Comparison of ENCODE assay signal across 27 mouse cellular contexts in genomic region chr16:92324309-92325061, GRCm38 (mm10). TPM values are rescaled to one million over a fixed set of nuclear protein-coding genes. Genes with fewer than 3 reads are reported as not detected.
DNase-seq lines count a peak whose midpoint lies in the region; ATAC-seq and TF ChIP-seq lines count a peak whose summit lies in the region.
"Had no signal": no experiment of that assay in that cellular context is flagged by ENCODE, and none has a peak within 500 bp of the region (broad histone marks: within the 10 kb centered on the region; RNA-seq: fewer than 3 reads in every experiment).

No protein-coding gene starts in this region.

- H3K4me3 ChIP-seq in heart, embryonic 10.5 days = no peak overlapping the region
- H3K4me3 ChIP-seq in lung, postnatal 0 days (ENCODE audit: low read depth, low read length) = no peak overlapping the region
- no peak overlapping the region for H3K4me3 ChIP-seq in lung, adult 2 months (replicated peaks; ENCODE audit: extremely low read depth, low read depth, low read length)
- H3K4me3 ChIP-seq in midbrain, embryonic 13.5 days (replicated peaks) = no peak overlapping the region
- H3K4me3 ChIP-seq: embryonic facial prominence, embryonic 13.5 days; gastrocnemius, adult 2 months; left cerebral cortex, adult 2 months; lung, embryonic 15.5 days had no signal

- peak overlapping the region; percentile 7; the same call in 1 of the 2 replicates for H3K27ac ChIP-seq in heart, embryonic 10.5 days
- H3K27ac ChIP-seq in lung, postnatal 0 days (ENCODE audit: low read length) = no peak overlapping the region
- H3K27ac ChIP-seq in midbrain, embryonic 13.5 days = no peak overlapping the region
- H3K27ac ChIP-seq: embryonic facial prominence, embryonic 13.5 days; gastrocnemius, adult 2 months; left cerebral cortex, adult 2 months; lung, embryonic 15.5 days had no signal

- no peaks in the 10 kb centered on the region for H3K36me3 ChIP-seq in heart, embryonic 10.5 days
- H3K36me3 ChIP-seq in lung, postnatal 0 days (ENCODE audit: insufficient read depth, low read length) = no peaks in the 10 kb centered on the region
- no peaks in the 10 kb centered on the region for H3K36me3 ChIP-seq in midbrain, embryonic 13.5 days
- H3K36me3 ChIP-seq: embryonic facial prominence, embryonic 13.5 days; lung, embryonic 15.5 days had no signal

- no peaks in the 10 kb centered on the region for H3K27me3 ChIP-seq in heart, embryonic 10.5 days (ENCODE audit: insufficient read depth, poor library complexity, severe bottlenecking)
- no peaks in the 10 kb centered on the region for H3K27me3 ChIP-seq in lung, postnatal 0 days (replicated peaks; ENCODE audit: insufficient read depth, low read length)
- H3K27me3 ChIP-seq in midbrain, embryonic 13.5 days = no peaks in the 10 kb centered on the region
- H3K27me3 ChIP-seq: embryonic facial prominence, embryonic 13.5 days; lung, embryonic 15.5 days had no signal

- H3K9me3 ChIP-seq in heart, embryonic 10.5 days = no peaks in the 10 kb centered on the region
- H3K9me3 ChIP-seq in lung, postnatal 0 days (ENCODE audit: low read length) = no peaks in the 10 kb centered on the region
- H3K9me3 ChIP-seq in midbrain, embryonic 13.5 days = no peaks in the 10 kb centered on the region
- H3K9me3 ChIP-seq: embryonic facial prominence, embryonic 13.5 days; lung, embryonic 15.5 days had no signal

- no peak for DNase-seq in heart, embryonic 10.5 days (ENCODE audit: low spot score)
- DNase-seq in heart, adult 8-10 months (ENCODE audit: low spot score) = no peak
- peak; percentile 49 for DNase-seq in lung, postnatal 0 days (ENCODE audit: low spot score)
- DNase-seq in lung, adult 2 months = no peak
- peak; percentile 41 for DNase-seq in brain, embryonic 14.5 days (ENCODE audit: low read depth)
- DNase-seq in kidney, postnatal 36 days = no peak
- DNase-seq: B cell, adult 2 months; cerebellum, adult 9-10 months; gastrocnemius, adult 2 months; heart, adult 11 months; heart, postnatal 36 days; kidney, adult 8-10 months; kidney, postnatal 14 days; left cerebral cortex, postnatal 4 days; right cerebral cortex, postnatal 25 days; thymus, postnatal 14 days had no signal

- no peak overlapping the region for H3K9ac ChIP-seq in lung, postnatal 0 days (replicated peaks; ENCODE audit: low read depth)
- H3K9ac ChIP-seq in midbrain, embryonic 13.5 days (replicated peaks) = no peak overlapping the region
- H3K9ac ChIP-seq: embryonic facial prominence, embryonic 13.5 days; lung, embryonic 15.5 days had no signal

- no peak for TF ChIP-seq POLR2A in lung, adult 2 months (IDR thresholded peaks at IDR 0.05; ENCODE audit: borderline replicate concordance, extremely low read depth, low read depth, low read length)
- no peak for TF ChIP-seq POLR2A in brain, embryonic 14.5 days (IDR thresholded peaks at IDR 0.05; ENCODE audit: borderline replicate concordance, extremely low read depth, insufficient read depth, insufficient read length, poor library complexity, severe bottlenecking)

- no peak overlapping the region for H3K4me2 ChIP-seq in lung, postnatal 0 days (replicated peaks; ENCODE audit: low read depth, low read length)
- no peak overlapping the region for H3K4me2 ChIP-seq in midbrain, embryonic 13.5 days (replicated peaks)
- H3K4me2 ChIP-seq: embryonic facial prominence, embryonic 13.5 days; lung, embryonic 15.5 days had no signal

- no peak for TF ChIP-seq EP300 in lung, postnatal 0 days (IDR thresholded peaks at IDR 0.05)

- ATAC-seq in lung, postnatal 0 days = peak; percentile 75
- ATAC-seq in midbrain, embryonic 13.5 days = peak; percentile 53
- no peak for ATAC-seq in frontal cortex, adult (ENCODE audit: low TSS enrichment)

- no peak for TF ChIP-seq CTCF in lung, postnatal 0 days (IDR thresholded peaks at IDR 0.05)
- no peak for TF ChIP-seq CTCF in lung, adult 2 months (IDR thresholded peaks at IDR 0.05; ENCODE audit: insufficient read depth, low read length)
- TF ChIP-seq CTCF in brain, embryonic 14.5 days (IDR thresholded peaks at IDR 0.05; ENCODE audit: borderline replicate concordance, extremely low read depth, insufficient read depth, insufficient read length) = no peak

- H3K4me1 ChIP-seq in heart, embryonic 10.5 days = peaks cover 14% of the 10 kb centered on the region
- H3K4me1 ChIP-seq in lung, postnatal 0 days (ENCODE audit: insufficient read depth, low read depth, low read length) = no peaks in the 10 kb centered on the region
- no peaks in the 10 kb centered on the region for H3K4me1 ChIP-seq in lung, adult 2 months (ENCODE audit: control insufficient read depth, insufficient read depth, low read length)
- peaks cover 23% of the 10 kb centered on the region for H3K4me1 ChIP-seq in midbrain, embryonic 13.5 days (replicated peaks)
- H3K4me1 ChIP-seq: lung, embryonic 15.5 days had no signal

- WGBS in heart, embryonic 10.5 days = 56% methylated on average over 7 of the region's 7 CpGs
- 28% methylated on average over 7 of the region's 7 CpGs for WGBS in lung, postnatal 0 days
- 35% methylated on average over 7 of the region's 7 CpGs for WGBS in lung, adult 2 months
- 27% methylated on average over 7 of the region's 7 CpGs for WGBS in midbrain, embryonic 13.5 days

RNA-seq across cellular contexts. Expression of gene Fam243, which starts 3.2 kb away (rescaled TPM):
- polyA plus RNA-seq in heart, embryonic 10.5 days (2016; fragmentation: Nextera tagmentation; extraction: Ambion mirVana) = 0.10 TPM in 1 of 2 replicates, not detected in the other
- total RNA-seq in heart, adult 8-10 months (2022) = under 1 TPM; 0.24 to 0.86 (median 0.42) TPM
- polyA plus RNA-seq in lung, postnatal 0 days (2015; fragmentation: Nextera tagmentation; extraction: Ambion mirVana) = not detected in 2 replicates
- polyA plus RNA-seq in lung, adult 2 months (2012; rRNA removed) = not detected in 2 replicates
- polyA plus RNA-seq in brain, embryonic 14.5 days (2012; rRNA removed) = 0.08 and 0.25 TPM in 2 replicates
- not detected in 2 replicates for polyA plus RNA-seq in midbrain, embryonic 13.5 days (2015; fragmentation: Nextera tagmentation; extraction: Ambion mirVana)
- total RNA-seq: adrenal gland, adult 18-20 months; common myeloid progenitor, adult 5-6 weeks; gastrocnemius, adult 2 months; left cerebral cortex, adult 2 months; left cerebral cortex, postnatal 4 days; liver, adult 2 months had no signal
- polyA plus RNA-seq: embryonic facial prominence, embryonic 13.5 days; heart, embryonic 14.5 days; intestine, embryonic 14.5 days; liver, adult 2 months; lung, embryonic 15.5 days; stomach, embryonic 16.5 days had no signal

RNA-seq across cellular contexts. Expression of gene Smim11, which starts 23.4 kb away (rescaled TPM):
- 114 and 117 TPM in 2 replicates for polyA plus RNA-seq in heart, embryonic 10.5 days (2016; fragmentation: Nextera tagmentation; extraction: Ambion mirVana)
- 10 to 100 TPM; 84.4 to 94.5 (median 88.3) TPM for total RNA-seq in heart, adult 8-10 months (2022)
- polyA plus RNA-seq in lung, postnatal 0 days (2015; fragmentation: Nextera tagmentation; extraction: Ambion mirVana) = 131 and 132 TPM in 2 replicates
- 22.4 and 22.9 TPM in 2 replicates for polyA plus RNA-seq in lung, adult 2 months (2012; rRNA removed)
- 32.6 and 45.5 TPM in 2 replicates for polyA plus RNA-seq in brain, embryonic 14.5 days (2012; rRNA removed)
- 94.2 and 109 TPM in 2 replicates for polyA plus RNA-seq in midbrain, embryonic 13.5 days (2015; fragmentation: Nextera tagmentation; extraction: Ambion mirVana)

RNA-seq across cellular contexts. Expression of gene Kcne2, which starts 32.3 kb away (rescaled TPM):
- 0.95 and 2.0 TPM in 2 replicates for polyA plus RNA-seq in heart, embryonic 10.5 days (2016; fragmentation: Nextera tagmentation; extraction: Ambion mirVana)
- total RNA-seq in heart, adult 8-10 months (2022) = not detected
- polyA plus RNA-seq in lung, postnatal 0 days (2015; fragmentation: Nextera tagmentation; extraction: Ambion mirVana) = 31.6 and 47.5 TPM in 2 replicates
- 12.5 and 17.5 TPM in 2 replicates for polyA plus RNA-seq in lung, adult 2 months (2012; rRNA removed)
- 12.4 and 25.3 TPM in 2 replicates for polyA plus RNA-seq in brain, embryonic 14.5 days (2012; rRNA removed)
- 2.2 and 5.3 TPM in 2 replicates for polyA plus RNA-seq in midbrain, embryonic 13.5 days (2015; fragmentation: Nextera tagmentation; extraction: Ambion mirVana)
- total RNA-seq: adrenal gland, adult 18-20 months; common myeloid progenitor, adult 5-6 weeks; gastrocnemius, adult 2 months; heart, postnatal 36 days; left cerebral cortex, postnatal 4 days; liver, adult 2 months had no signal
- polyA plus RNA-seq: liver, adult 2 months had no signal

RNA-seq across cellular contexts. Expression of gene Kcne1, which starts 34.8 kb away (rescaled TPM):
- 21.3 and 54.9 TPM in 2 replicates for polyA plus RNA-seq in heart, embryonic 10.5 days (2016; fragmentation: Nextera tagmentation; extraction: Ambion mirVana)
- total RNA-seq in heart, adult 8-10 months (2022) = 1 to 10 TPM; 2.7 to 7.8 (median 4.7) TPM
- 0.14 TPM in 1 of 2 replicates, not detected in the other for polyA plus RNA-seq in lung, postnatal 0 days (2015; fragmentation: Nextera tagmentation; extraction: Ambion mirVana)
- not detected in 2 replicates for polyA plus RNA-seq in lung, adult 2 months (2012; rRNA removed)
- polyA plus RNA-seq in brain, embryonic 14.5 days (2012; rRNA removed) = 0.05 and 0.33 TPM in 2 replicates
- 0.12 TPM in 1 of 2 replicates, not detected in the other for polyA plus RNA-seq in midbrain, embryonic 13.5 days (2015; fragmentation: Nextera tagmentation; extraction: Ambion mirVana)
- total RNA-seq: adrenal gland, adult 18-20 months; common myeloid progenitor, adult 5-6 weeks; gastrocnemius, adult 2 months; left cerebral cortex, adult 2 months; left cerebral cortex, postnatal 4 days; liver, adult 2 months had no signal
- polyA plus RNA-seq: intestine, embryonic 14.5 days; liver, adult 2 months had no signal

Comparison
In these comparisons a context has a peak if more than half of its experiments do, and no peak if none do; other contexts are left out.
1. DNase-seq: peak in lung, postnatal 0 days (single experiment) and brain, embryonic 14.5 days (single experiment); none in heart, embryonic 10.5 days (single experiment), heart, adult 8-10 months (single experiment), lung, adult 2 months (single experiment) and kidney, postnatal 36 days (0 of 2).